In genomic region chr6:30208844-30209243, GRCm38 (mm10) we compare ENCODE assay signal across 16 mouse cellular contexts.
"Had no signal": no experiment of that assay in that cellular context is flagged by ENCODE, and none has a peak within 500 bp of the region (broad histone marks: within the 10 kb centered on the region; RNA-seq: fewer than 3 reads in every experiment).

No protein-coding gene starts in this region.

- DNase-seq: layer of hippocampus, adult 9-11 months; layer of hippocampus, postnatal 36 days; lung, embryonic 14.5 days; lung, postnatal 10 days; lung, postnatal 4 days; retina, postnatal 1 day; right cerebral cortex, postnatal 4 days; spleen, adult 18-20 months; thymus, adult 18-20 months; thymus, postnatal 14 days had no signal

- ATAC-seq: liver, embryonic 12.5 days; midbrain, embryonic 15.5 days had no signal

- H3K9ac ChIP-seq: limb, embryonic 13.5 days; liver, embryonic 12.5 days; lung, embryonic 14.5 days; midbrain, embryonic 15.5 days; neural tube, embryonic 13.5 days had no signal

- H3K9me3 ChIP-seq: limb, embryonic 13.5 days; liver, embryonic 12.5 days; midbrain, embryonic 15.5 days; neural tube, embryonic 13.5 days had no signal

- H3K27ac ChIP-seq: limb, embryonic 13.5 days; liver, embryonic 12.5 days; midbrain, embryonic 15.5 days; neural tube, embryonic 13.5 days had no signal

- H3K27me3 ChIP-seq: limb, embryonic 13.5 days; midbrain, embryonic 15.5 days; neural tube, embryonic 13.5 days had no signal

- H3K4me2 ChIP-seq: limb, embryonic 13.5 days; liver, embryonic 12.5 days; lung, embryonic 14.5 days; midbrain, embryonic 11.5 days; midbrain, embryonic 15.5 days; neural tube, embryonic 13.5 days had no signal

- H3K4me3 ChIP-seq: limb, embryonic 13.5 days; liver, embryonic 12.5 days; megakaryocyte, embryonic 14.5 days; midbrain, embryonic 15.5 days; neural tube, embryonic 13.5 days had no signal
